Mouse (Mus musculus) urinary bladder, postnatal 25 days (tissue): ENCODE measurements around the gene Nt5c3.

Experiments
- DNase-seq: peaks from one replicate; pipeline ENCODE4 v3.0.0; 2022; ENCODE audit warnings: low spot score

Gene Nt5c3

DNA sequence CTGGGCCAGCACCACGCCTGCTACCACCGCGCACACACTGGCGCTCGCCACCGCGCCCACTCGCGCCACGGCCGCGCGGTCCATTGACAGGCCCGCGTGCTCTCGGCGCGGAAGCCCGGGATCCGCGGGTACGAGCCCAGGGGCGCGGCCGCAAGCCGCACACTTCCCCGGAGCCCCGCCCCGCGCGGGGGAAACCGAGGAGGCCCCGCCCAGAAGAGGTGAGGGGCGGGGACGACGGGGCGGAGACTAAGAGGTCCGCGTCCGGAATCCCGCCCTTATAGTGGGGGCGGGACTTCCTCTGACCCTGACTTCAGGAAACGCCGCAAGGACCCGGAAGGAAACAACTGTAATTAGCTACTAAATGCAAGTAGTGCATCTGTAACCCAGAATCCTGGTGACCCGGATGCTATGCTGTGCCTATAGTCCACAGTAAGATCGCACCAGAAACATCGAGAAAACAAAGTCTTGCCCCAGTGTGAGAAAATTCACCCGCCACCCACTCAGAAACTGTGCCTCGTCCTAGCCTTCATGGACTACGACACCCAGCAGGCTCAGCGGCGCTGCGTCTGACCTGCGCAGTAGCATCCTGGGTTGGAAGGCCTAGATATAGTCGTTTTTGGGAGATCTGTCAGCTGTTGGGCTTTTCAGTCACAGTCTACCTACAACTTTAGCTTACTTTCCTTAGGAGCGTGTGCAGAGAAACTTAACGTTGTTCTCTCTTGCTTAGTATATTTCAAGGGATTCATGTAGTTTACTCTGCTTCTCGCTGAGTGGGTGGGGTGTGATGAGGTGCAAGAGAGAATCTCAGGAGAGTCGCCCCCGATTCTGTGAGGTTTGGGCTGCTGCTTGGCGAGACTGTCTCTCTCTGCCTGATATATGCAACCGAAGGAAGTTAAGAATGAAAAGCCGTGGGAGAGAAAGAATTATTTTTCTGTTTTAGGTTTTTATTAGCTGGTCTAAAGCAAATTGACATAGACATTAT, at the start of gene Nt5c3, which contains the start of gene Vmn1r4:
Gene Nt5c3 (minus strand): TSS at position 207 of the 982 bp plus-strand sequence.
Gene Vmn1r4 (plus strand): TSS at position 290 of the 982 bp plus-strand sequence.
- DNase-seq: peak; percentile 90

DNA sequence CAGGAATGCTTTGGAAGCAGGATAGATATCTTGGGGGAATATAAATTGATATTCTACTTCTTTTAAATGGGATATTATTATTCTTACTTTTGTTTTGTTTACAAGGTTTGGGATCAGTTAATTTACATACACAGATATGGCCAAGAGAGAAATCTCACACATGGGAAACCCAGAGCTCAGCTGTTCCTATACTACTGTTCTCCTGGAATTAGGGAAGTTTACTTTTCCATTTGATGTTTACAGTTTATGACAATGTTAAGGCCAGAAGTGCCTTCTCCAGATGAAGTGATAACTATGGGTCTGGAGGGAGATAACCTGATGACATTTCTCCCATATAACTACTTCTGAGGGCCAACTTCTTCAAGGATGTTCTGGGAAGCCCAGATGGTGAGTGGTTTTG, 46.2 kb upstream of the Nt5c3 start, which contains the start of gene Vmn1r5:
Gene Vmn1r5 (plus strand): TSS at position 301 of the 400 bp plus-strand sequence.
- no peak for DNase-seq

GRCm38 (mm10) chr6:56956436-56956835, 32.7 kb upstream of the Nt5c3 start:
- DNase-seq: no peak

DNA sequence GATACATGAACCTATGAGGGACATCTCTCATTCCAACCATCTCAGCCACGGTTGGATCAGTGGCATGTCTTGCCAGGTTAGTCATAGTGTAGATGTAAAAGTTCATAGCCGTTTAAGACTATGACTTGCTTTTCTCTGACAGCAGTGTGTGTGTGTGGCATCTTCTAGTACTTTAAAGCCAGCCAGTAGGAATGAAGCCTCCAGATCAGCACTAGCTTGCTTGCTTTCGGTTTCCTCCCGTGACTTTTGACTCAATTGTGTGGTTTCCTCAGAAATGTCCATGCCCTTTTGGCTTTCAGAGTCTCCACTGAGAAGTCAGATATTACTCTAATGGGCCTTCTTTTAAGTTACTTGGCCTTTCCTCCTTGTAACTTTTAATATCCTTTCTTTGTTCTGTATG, 10.6 kb upstream of the Nt5c3 start:
- DNase-seq: no peak

DNA sequence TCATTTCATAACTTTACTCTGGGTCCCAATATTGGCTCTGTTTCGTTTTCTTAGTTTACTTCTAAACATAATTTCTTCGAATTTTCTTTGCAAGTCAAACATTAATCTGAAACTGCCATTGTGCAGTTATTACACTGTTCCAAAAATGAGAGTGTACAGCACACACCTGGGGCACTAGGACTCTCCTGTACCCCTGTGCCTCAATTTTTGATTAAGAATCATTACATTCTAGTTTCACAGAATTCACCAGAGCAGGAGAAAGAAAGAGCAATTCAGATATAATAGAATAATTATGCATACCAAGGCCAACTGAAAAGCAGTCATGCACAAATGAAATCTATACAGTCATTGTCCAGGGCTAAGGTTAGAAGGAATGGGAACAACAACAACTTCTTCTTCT, 8.7 kb upstream of the Nt5c3 start:
- no peak for DNase-seq

GRCm38 (mm10) chr6:56931648-56932415, 8.1 kb upstream of the Nt5c3 start:
- no peak for DNase-seq

DNA sequence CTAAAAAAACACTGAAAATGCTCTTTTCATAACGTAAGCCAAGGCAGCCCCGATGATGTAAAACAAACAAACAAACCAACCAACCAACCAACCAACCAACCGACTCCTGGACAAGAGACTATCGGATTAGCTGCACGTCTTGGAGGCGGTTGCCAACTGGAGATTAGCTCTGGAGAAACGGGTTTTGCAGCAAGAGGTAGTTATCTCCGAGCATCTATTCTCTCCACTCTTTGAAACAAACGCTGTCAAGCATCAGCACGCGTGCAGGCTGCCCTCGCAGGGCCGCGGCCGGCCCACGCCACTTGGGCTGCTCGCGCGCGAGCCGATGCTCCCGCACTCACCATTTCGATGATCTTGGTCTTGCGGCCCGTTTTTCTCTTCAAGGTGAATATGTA, 404 bp downstream of the Nt5c3 start:
- peak; percentile 50 for DNase-seq

GRCm38 (mm10) chr6:56920222-56921092, 3.3 kb downstream of the Nt5c3 start:
- no peak for DNase-seq

GRCm38 (mm10) chr6:56919330-56920044, 4.2 kb downstream of the Nt5c3 start:
- DNase-seq: no peak

- DNase-seq: no peak
Observed at GRCm38 (mm10) chr6:56917578-56918368, 6.0 kb downstream of the Nt5c3 start.

DNA sequence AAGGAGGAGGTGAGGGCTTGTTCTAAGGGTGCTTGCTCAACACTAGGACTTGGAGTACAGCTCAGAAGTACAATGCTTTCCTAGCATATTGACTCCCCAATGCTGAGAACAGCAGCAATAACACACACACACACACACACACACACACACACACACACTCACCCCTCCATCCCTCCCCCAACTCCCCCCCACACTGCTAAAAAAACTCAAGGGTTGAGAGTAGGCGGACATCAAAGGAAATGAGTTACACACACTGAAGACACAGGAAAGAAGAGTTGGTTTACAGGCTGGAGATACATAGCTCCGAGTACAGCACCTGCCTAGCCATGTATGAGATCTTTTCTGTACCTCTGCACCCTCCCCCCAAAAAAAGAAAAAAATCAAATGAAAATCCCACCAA, 7.5 kb downstream of the Nt5c3 start:
- no peak for DNase-seq

- DNase-seq: no peak
Observed at GRCm38 (mm10) chr6:56913092-56913858, 10.5 kb downstream of the Nt5c3 start.

GRCm38 (mm10) chr6:56910910-56911309, 12.8 kb downstream of the Nt5c3 start:
- no peak for DNase-seq

DNA sequence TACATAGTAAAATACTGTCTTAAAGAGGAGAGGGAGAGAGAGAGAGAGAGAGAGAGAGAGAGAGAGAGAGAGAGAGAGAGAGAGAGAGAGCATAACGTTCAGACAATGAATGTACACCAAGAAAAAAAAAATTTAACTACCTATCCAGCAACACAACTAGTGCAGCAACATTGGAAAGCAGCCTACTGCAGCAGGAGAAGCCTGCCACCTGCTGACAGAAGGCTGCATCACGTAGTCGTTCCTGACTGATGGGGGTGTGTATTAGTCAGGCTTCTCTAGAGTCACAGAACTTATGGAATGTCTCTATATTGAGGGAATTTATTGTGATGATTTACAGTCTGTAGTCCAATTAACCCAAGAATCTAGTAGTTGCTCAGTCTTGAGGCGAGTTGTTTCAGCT, 14.8 kb downstream of the Nt5c3 start:
- DNase-seq: peak; percentile 50

- DNase-seq: no peak
Observed at GRCm38 (mm10) chr6:56908397-56908796, 15.3 kb downstream of the Nt5c3 start.

DNA sequence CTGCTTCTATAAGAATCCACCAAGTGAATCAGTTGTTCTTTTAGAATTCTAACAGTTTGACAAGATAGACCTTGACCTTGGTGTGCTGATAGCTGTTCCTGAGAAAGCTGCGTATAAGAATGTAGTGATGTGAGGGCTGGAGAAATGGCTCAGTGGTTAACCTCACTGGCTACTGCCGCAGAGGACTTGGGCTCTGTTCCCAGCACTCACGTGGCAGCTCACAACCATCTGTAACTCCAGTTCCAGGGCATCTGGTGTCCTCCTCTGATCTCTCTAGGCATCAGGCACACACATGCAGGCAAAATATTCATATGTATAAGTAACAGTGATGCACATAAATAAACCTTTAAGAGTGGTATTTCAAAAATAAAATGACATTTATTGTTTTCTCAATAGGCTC, 15.8 kb downstream of the Nt5c3 start:
- no peak for DNase-seq

DNA sequence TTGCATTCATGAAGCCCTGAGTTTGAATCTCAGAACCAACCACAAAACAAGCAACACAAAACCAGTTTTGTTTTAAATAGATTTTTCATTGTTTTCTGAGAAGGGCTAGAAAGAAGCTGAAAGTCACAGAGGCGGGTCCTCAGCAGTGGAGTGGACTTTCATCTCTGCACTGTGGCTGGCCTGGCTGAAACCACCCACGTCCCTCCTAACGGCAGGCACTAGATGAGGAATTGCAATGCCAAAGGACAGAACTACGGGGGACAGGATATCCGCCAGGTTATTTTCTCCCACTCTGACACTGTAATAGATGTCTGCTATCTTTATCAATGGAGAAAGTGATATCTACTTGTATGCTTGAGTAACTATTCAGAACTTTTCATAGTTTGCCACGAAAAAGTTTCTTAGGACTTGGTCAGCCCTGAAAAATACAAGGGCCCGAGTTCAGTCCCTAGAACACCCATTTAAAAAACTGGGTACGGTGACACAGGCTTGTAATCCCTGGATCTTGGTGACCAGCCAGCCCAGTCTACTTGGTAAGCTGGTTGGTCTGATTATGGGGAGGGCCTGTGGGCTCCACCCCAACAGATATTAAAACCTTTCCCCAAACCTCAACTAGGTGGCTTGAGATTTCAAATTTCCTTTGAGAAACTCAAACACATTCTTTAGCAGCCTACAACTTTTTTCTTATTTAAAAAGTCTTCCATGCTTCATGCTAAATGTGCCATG, 17.4 kb downstream of the Nt5c3 start:
- DNase-seq: no peak

GRCm38 (mm10) chr6:56905486-56905885, 18.2 kb downstream of the Nt5c3 start:
- DNase-seq: no peak

- no peak for DNase-seq
Observed at GRCm38 (mm10) chr6:56904982-56905381, 18.8 kb downstream of the Nt5c3 start.
